11 mouse cellular contexts compared by ENCODE assay signal in genomic region chr8:114936887-114937286, GRCm38 (mm10).
DNase-seq lines count a peak whose midpoint lies in the region; ATAC-seq and TF ChIP-seq lines count a peak whose summit lies in the region.
"Had no signal": no experiment of that assay in that cellular context is flagged by ENCODE, and none has a peak within 500 bp of the region (broad histone marks: within the 10 kb centered on the region; RNA-seq: fewer than 3 reads in every experiment).

No protein-coding gene starts in this region.

- H3K36me3 ChIP-seq in forebrain, embryonic 13.5 days (ENCODE audit: poor library complexity, severe bottlenecking): no peaks in the 10 kb centered on the region
- no peaks in the 10 kb centered on the region for H3K36me3 ChIP-seq in hindbrain, postnatal 0 days (ENCODE audit: insufficient read depth, low read length)
- H3K36me3 ChIP-seq: hindbrain, embryonic 15.5 days had no signal

- no peak overlapping the region for H3K27ac ChIP-seq in forebrain, embryonic 13.5 days
- no peak overlapping the region for H3K27ac ChIP-seq in hindbrain, postnatal 0 days
- H3K27ac ChIP-seq: hindbrain, embryonic 15.5 days had no signal

- peaks cover 55% of the 10 kb centered on the region for H3K27me3 ChIP-seq in forebrain, embryonic 13.5 days
- H3K27me3 ChIP-seq in hindbrain, postnatal 0 days (ENCODE audit: insufficient read depth, low read length): peaks cover 9% of the 10 kb centered on the region; the same call in 1 of the 2 replicates
- H3K27me3 ChIP-seq: hindbrain, embryonic 15.5 days had no signal

- 3% methylated on average over 10 of the region's 10 CpGs for WGBS in forebrain, embryonic 13.5 days
- WGBS in hindbrain, postnatal 0 days: 17% methylated on average over 10 of the region's 10 CpGs

- H3K9ac ChIP-seq in forebrain, embryonic 13.5 days: no peak overlapping the region
- no peak overlapping the region for H3K9ac ChIP-seq in hindbrain, postnatal 0 days (replicated peaks; ENCODE audit: low read length)
- H3K9ac ChIP-seq: hindbrain, embryonic 15.5 days; lung, embryonic 14.5 days had no signal

- H3K9me3 ChIP-seq in forebrain, embryonic 13.5 days (replicated peaks): no peaks in the 10 kb centered on the region
- no peaks in the 10 kb centered on the region for H3K9me3 ChIP-seq in hindbrain, postnatal 0 days (ENCODE audit: low read length)
- H3K9me3 ChIP-seq: hindbrain, embryonic 15.5 days had no signal

- H3K4me2 ChIP-seq in forebrain, embryonic 13.5 days: no peak overlapping the region
- no peak overlapping the region for H3K4me2 ChIP-seq in hindbrain, postnatal 0 days (ENCODE audit: low read depth, low read length)
- H3K4me2 ChIP-seq: hindbrain, embryonic 15.5 days; lung, embryonic 14.5 days had no signal

- TF ChIP-seq CTCF in hindbrain, postnatal 0 days (IDR thresholded peaks at IDR 0.05; ENCODE audit: low read depth): no peak

- H3K4me1 ChIP-seq in forebrain, embryonic 13.5 days: peaks cover 23% of the 10 kb centered on the region
- no peaks in the 10 kb centered on the region for H3K4me1 ChIP-seq in hindbrain, postnatal 0 days (ENCODE audit: insufficient read depth, low read length)

- H3K4me3 ChIP-seq in forebrain, embryonic 13.5 days: no peak overlapping the region
- no peak overlapping the region for H3K4me3 ChIP-seq in hindbrain, postnatal 0 days (ENCODE audit: low read length)
- H3K4me3 ChIP-seq: erythroblast, embryonic 14.5 days; hindbrain, embryonic 15.5 days had no signal

- DNase-seq in right cerebral cortex, adult 18-20 months: peak; percentile 10
- DNase-seq in right cerebral cortex, postnatal 25 days: no peak
- peak; percentile 69 for DNase-seq in hindbrain, postnatal 0 days (ENCODE audit: low spot score)
- peak; percentile 27 for DNase-seq in telencephalon, adult 2 months (ENCODE audit: low read depth, low spot score)
- no peak for DNase-seq in spleen, postnatal 36 days (ENCODE audit: low spot score in 2 of 2)
- no peak for DNase-seq in kidney, postnatal 25 days
- DNase-seq: lung, embryonic 14.5 days; thymus, postnatal 4 days had no signal

- peak; percentile 93 for ATAC-seq in forebrain, embryonic 13.5 days
- ATAC-seq in hindbrain, postnatal 0 days: peak; percentile 61; the same call in 1 of the 2 replicates

Comparison
In these comparisons a context has a peak if more than half of its experiments do, and no peak if none do; other contexts are left out.
1. DNase-seq: peak in right cerebral cortex, adult 18-20 months (single experiment), hindbrain, postnatal 0 days (single experiment) and telencephalon, adult 2 months (single experiment); none in right cerebral cortex, postnatal 25 days (single experiment), spleen, postnatal 36 days (0 of 2) and kidney, postnatal 25 days (0 of 2).